Mouse (Mus musculus) testis, adult 2 months (tissue): Measurements from ENCODE around the gene H60b.
"Not testable (repeated sequence)": the region's sequence is repeated elsewhere in the genome, so short reads cannot be mapped to it uniquely, and the experiment has no call there.

Source experiments
- CTCF ChIP-seq: fragments of 200-500 bp; IDR thresholded peaks from 2 replicates; pipeline ENCODE4 v1.5.1; 2012; ENCODE audit warnings: low read depth, mild to moderate bottlenecking, inconsistent platforms, low read length, moderate library complexity; ENCODE audit not compliant: control insufficient read depth, insufficient read depth, insufficient replicate concordance
- POLR2A ChIP-seq: fragments of 200-500 bp; IDR thresholded peaks from 2 replicates; pipeline ENCODE4 v1.6.1; 2012; ENCODE audit warnings: low read depth, mild to moderate bottlenecking, inconsistent platforms, low read length, moderate library complexity; ENCODE audit not compliant: control insufficient read depth

DNA sequence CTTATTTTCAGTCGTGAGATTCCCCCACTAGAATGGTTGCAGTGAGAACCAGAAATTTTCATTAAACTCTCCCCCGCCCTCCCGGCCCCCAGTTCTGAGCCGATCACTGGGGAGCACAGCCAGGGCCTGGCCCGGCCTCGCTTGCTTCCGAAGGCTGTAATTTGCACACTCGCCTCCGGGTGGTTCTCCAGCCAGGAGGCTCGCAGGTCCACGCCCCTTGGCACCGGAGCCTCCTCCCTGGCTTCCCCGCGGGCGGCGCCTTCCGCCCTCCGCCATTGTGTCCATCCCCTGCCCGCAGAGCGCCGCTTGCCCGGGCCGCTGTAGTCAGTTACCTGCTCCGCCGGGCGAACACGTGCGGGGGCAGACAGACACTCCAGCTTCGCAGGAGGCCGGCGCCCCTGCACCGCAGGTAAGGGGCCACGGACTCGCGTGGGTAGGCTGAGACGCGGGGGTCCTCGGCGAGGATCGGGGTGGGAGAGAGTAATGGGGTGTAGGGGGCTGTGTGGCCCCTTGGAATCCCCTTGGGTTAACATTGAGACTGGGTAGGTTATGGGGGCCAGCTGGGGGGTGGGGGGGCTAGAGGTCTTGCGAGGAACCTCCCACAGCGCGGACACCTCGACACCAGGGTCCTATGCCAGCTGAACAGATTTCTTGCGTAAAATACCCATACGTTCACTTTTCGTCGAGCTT is at the start of gene H60b, which contains the start of gene Raet1e:
- not testable (repeated sequence) for TF ChIP-seq POLR2A, CTCF
